Comparison of ENCODE assay signal across 19 mouse cellular contexts in genomic region chr11:49850331-49850730, GRCm38 (mm10). TPM values are rescaled to one million over a fixed set of nuclear protein-coding genes. Genes with fewer than 3 reads are reported as not detected.
A peak's percentile ranks its signal among the peaks of the same experiment; 100 is the strongest.
DNase-seq lines count a peak whose midpoint lies in the region; ATAC-seq and TF ChIP-seq lines count a peak whose summit lies in the region.
"Had no signal": no experiment of that assay in that cellular context is flagged by ENCODE, and none has a peak within 500 bp of the region (broad histone marks: within the 10 kb centered on the region; RNA-seq: fewer than 3 reads in every experiment).

No protein-coding gene starts in this region.

- no peaks in the 10 kb centered on the region for H3K27me3 ChIP-seq in intestine, postnatal 0 days (replicated peaks; ENCODE audit: control insufficient read depth, insufficient read depth, low read length)
- H3K27me3 ChIP-seq in intestine, embryonic 16.5 days (replicated peaks; ENCODE audit: control insufficient read depth, insufficient read depth, low read length), result no peaks in the 10 kb centered on the region
- no peaks in the 10 kb centered on the region for H3K27me3 ChIP-seq in midbrain, embryonic 14.5 days (ENCODE audit: control insufficient read depth, insufficient read depth, low read length)
- H3K27me3 ChIP-seq: embryonic facial prominence, embryonic 12.5 days; forebrain, embryonic 13.5 days; forebrain, embryonic 15.5 days had no signal

- H3K9ac ChIP-seq in intestine, postnatal 0 days (ENCODE audit: low read depth, low read length), result no peak overlapping the region
- no peak overlapping the region for H3K9ac ChIP-seq in intestine, embryonic 16.5 days (ENCODE audit: low read depth, low read length)
- H3K9ac ChIP-seq in midbrain, embryonic 14.5 days (replicated peaks; ENCODE audit: low read length), result no peak overlapping the region
- H3K9ac ChIP-seq: embryonic facial prominence, embryonic 12.5 days; forebrain, embryonic 13.5 days; forebrain, embryonic 15.5 days had no signal

- peak; percentile 81 for DNase-seq in heart, adult 11 months
- no peak for DNase-seq in heart, adult 9 months (ENCODE audit: low spot score in 2 of 2)
- peak; percentile 49 for DNase-seq in brain, adult 2 months (ENCODE audit: low read depth, low spot score)
- DNase-seq in midbrain, embryonic 14.5 days, result no peak
- DNase-seq: adrenal gland, adult 2 months; adrenal gland, postnatal 10 days; adrenal gland, postnatal 25 days; cerebellum, adult 11-12 months; cerebellum, adult 2 months; cerebellum, adult 9-10 months; cerebellum, postnatal 10 days; cerebellum, postnatal 25 days had no signal

- ATAC-seq in intestine, postnatal 0 days, result no peak
- no peak for ATAC-seq in intestine, embryonic 16.5 days
- ATAC-seq in midbrain, embryonic 14.5 days (ENCODE audit: low FRiP score, low TSS enrichment), result no peak
- ATAC-seq: forebrain, embryonic 13.5 days; forebrain, embryonic 15.5 days had no signal

- no peak overlapping the region for H3K4me2 ChIP-seq in intestine, postnatal 0 days (replicated peaks; ENCODE audit: low read depth)
- no peak overlapping the region for H3K4me2 ChIP-seq in intestine, embryonic 16.5 days (ENCODE audit: low read depth, low read length)
- H3K4me2 ChIP-seq in midbrain, embryonic 14.5 days (ENCODE audit: low read length), result no peak overlapping the region
- H3K4me2 ChIP-seq: embryonic facial prominence, embryonic 12.5 days; forebrain, embryonic 13.5 days; forebrain, embryonic 15.5 days had no signal

- no peak for TF ChIP-seq CTCF in intestine, postnatal 0 days (IDR thresholded peaks at IDR 0.05; ENCODE audit: low read depth)

- H3K4me3 ChIP-seq in intestine, postnatal 0 days (ENCODE audit: low read depth, low read length), result no peak overlapping the region
- no peak overlapping the region for H3K4me3 ChIP-seq in intestine, embryonic 16.5 days (ENCODE audit: low read length)
- H3K4me3 ChIP-seq in midbrain, embryonic 14.5 days (replicated peaks; ENCODE audit: low read depth, low read length), result no peak overlapping the region
- H3K4me3 ChIP-seq: embryonic facial prominence, embryonic 10.5 days; embryonic facial prominence, embryonic 12.5 days; forebrain, embryonic 13.5 days; forebrain, embryonic 15.5 days had no signal

- WGBS in intestine, postnatal 0 days, result 83% methylated on average over 7 of the region's 7 CpGs
- 88% methylated on average over 7 of the region's 7 CpGs for WGBS in intestine, embryonic 16.5 days
- 94% methylated on average over 7 of the region's 7 CpGs for WGBS in midbrain, embryonic 14.5 days

- peak overlapping the region; percentile 41; the same call in 1 of the 2 replicates for H3K27ac ChIP-seq in intestine, postnatal 0 days (ENCODE audit: low read depth, low read length)
- no peak overlapping the region for H3K27ac ChIP-seq in intestine, embryonic 16.5 days (ENCODE audit: low read length)
- H3K27ac ChIP-seq in midbrain, embryonic 14.5 days (replicated peaks; ENCODE audit: low read depth, low read length), result no peak overlapping the region
- H3K27ac ChIP-seq: embryonic facial prominence, embryonic 10.5 days; embryonic facial prominence, embryonic 12.5 days; forebrain, embryonic 13.5 days; forebrain, embryonic 15.5 days had no signal

- H3K9me3 ChIP-seq in intestine, postnatal 0 days (ENCODE audit: control insufficient read depth), result no peaks in the 10 kb centered on the region
- H3K9me3 ChIP-seq in intestine, embryonic 16.5 days (ENCODE audit: control insufficient read depth, low read length), result no peaks in the 10 kb centered on the region
- no peaks in the 10 kb centered on the region for H3K9me3 ChIP-seq in midbrain, embryonic 14.5 days (ENCODE audit: control insufficient read depth, low read length)
- H3K9me3 ChIP-seq: embryonic facial prominence, embryonic 10.5 days; embryonic facial prominence, embryonic 12.5 days; forebrain, embryonic 13.5 days; forebrain, embryonic 15.5 days had no signal

- peaks cover 11% of the 10 kb centered on the region for H3K4me1 ChIP-seq in intestine, postnatal 0 days (replicated peaks; ENCODE audit: control insufficient read depth, insufficient read depth, low read length)
- H3K4me1 ChIP-seq in intestine, embryonic 16.5 days (ENCODE audit: control insufficient read depth, insufficient read depth, low read length), result peaks cover 14% of the 10 kb centered on the region
- peaks cover 21% of the 10 kb centered on the region for H3K4me1 ChIP-seq in midbrain, embryonic 14.5 days (ENCODE audit: control insufficient read depth, insufficient read depth, low read length)

- H3K36me3 ChIP-seq in intestine, postnatal 0 days (ENCODE audit: control insufficient read depth, insufficient read depth), result peaks cover 5% of the 10 kb centered on the region; the same call in 1 of the 2 replicates
- H3K36me3 ChIP-seq in intestine, embryonic 16.5 days (ENCODE audit: control insufficient read depth, insufficient read depth, low read length), result 0 out of 2 replicates have a peak, but pooled peaks cover 5% of the 10 kb centered on the region
- peaks cover 21% of the 10 kb centered on the region; the same call in 1 of the 2 replicates for H3K36me3 ChIP-seq in midbrain, embryonic 14.5 days (ENCODE audit: control insufficient read depth, insufficient read depth, low read length)

RNA-seq across cellular contexts. Expression of gene Mapk9, which starts 3.8 kb away (rescaled TPM):
- polyA plus RNA-seq in intestine, postnatal 0 days (2015; fragmentation: Nextera tagmentation; extraction: Ambion mirVana), result 21.7 and 22.0 TPM in 2 replicates
- 26.6 and 27.8 TPM in 2 replicates for polyA plus RNA-seq in intestine, embryonic 16.5 days (2015; fragmentation: Nextera tagmentation; extraction: Ambion mirVana)
- polyA plus RNA-seq in midbrain, embryonic 14.5 days (2014; fragmentation: Nextera tagmentation; extraction: Ambion mirVana), result 58.7 and 72.4 TPM in 2 replicates

RNA-seq across cellular contexts. Expression of gene Rasgef1c, which starts 51.3 kb away (rescaled TPM):
- polyA plus RNA-seq in intestine, postnatal 0 days (2015; fragmentation: Nextera tagmentation; extraction: Ambion mirVana), result 0.44 and 0.78 TPM in 2 replicates
- 0.26 and 0.28 TPM in 2 replicates for polyA plus RNA-seq in intestine, embryonic 16.5 days (2015; fragmentation: Nextera tagmentation; extraction: Ambion mirVana)
- polyA plus RNA-seq in midbrain, embryonic 14.5 days (2014; fragmentation: Nextera tagmentation; extraction: Ambion mirVana), result 24.9 and 36.2 TPM in 2 replicates
- polyA plus RNA-seq: C2C12 had no signal

RNA-seq across cellular contexts. Expression of gene Gfpt2, which starts 56.4 kb away (rescaled TPM):
- polyA plus RNA-seq in intestine, postnatal 0 days (2015; fragmentation: Nextera tagmentation; extraction: Ambion mirVana), result 1.7 and 2.8 TPM in 2 replicates
- 5.8 and 6.4 TPM in 2 replicates for polyA plus RNA-seq in intestine, embryonic 16.5 days (2015; fragmentation: Nextera tagmentation; extraction: Ambion mirVana)
- polyA plus RNA-seq in midbrain, embryonic 14.5 days (2014; fragmentation: Nextera tagmentation; extraction: Ambion mirVana), result 4.1 and 4.5 TPM in 2 replicates

Comparison
In these comparisons a context has a peak if more than half of its experiments do, and no peak if none do; other contexts are left out.
1. DNase-seq: peak in heart, adult 11 months (single experiment) and brain, adult 2 months (single experiment); none in heart, adult 9 months (0 of 2) and midbrain, embryonic 14.5 days (single experiment).
2. RNA of gene Rasgef1c, which starts 51.3 kb away (polyA plus RNA-seq): 24.9 to 36.2 TPM in midbrain, embryonic 14.5 days; 0.44 to 0.78 TPM in intestine, postnatal 0 days and 0.26 to 0.28 TPM in intestine, embryonic 16.5 days; every median in the first group is over 10 times any median in the second.